Mouse (Mus musculus): ENCODE results near the gene Npas2. TPM values are rescaled to one million over a fixed set of nuclear protein-coding genes. Genes with fewer than 3 reads are reported as not detected.

The Npas2 gene
- polyA plus RNA-seq (2017; shearing (Covaris generic)), result 0.15 TPM

DNA sequence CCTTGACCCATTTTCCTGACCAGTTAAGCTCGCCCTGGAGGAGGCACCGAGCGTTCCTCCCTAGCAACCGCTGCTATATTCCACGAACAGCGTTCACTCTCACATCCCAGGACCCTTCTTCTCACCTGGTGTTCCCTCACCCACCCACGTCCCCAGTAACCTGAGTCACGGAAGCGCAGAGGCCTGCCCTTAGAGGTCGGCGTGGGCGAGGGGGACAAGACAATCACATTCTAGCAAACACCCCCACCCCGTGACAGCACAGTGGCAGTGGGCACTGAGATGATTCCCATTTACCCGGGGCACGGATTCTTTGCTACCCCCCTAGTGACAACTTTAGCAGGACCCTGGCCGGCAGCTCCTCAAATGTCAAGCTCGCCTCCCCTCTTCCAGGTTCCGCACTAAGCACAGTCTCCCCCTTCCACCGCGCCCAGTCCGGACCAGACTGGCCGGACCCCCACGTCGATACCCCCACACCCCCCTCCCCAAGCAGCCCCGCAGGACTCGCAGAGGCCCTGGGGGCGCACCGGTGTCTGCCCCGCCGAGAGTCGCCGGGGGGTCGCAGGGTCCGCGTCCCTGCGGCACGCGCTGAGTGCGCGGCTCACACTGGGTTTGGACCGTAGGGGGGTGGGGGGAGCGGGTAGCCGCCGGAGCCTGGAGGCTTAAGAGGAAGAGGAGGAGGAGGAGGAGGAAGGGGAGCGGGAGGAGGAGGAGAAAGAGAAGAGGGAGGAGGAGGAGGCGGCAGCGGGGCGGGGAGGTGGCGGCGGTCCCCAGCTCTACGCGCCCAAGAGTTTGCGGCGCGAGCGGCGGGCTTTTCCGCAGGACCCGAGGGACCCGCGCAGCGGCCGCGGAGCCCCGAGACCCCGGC lies at the start of gene Npas2:
TSS of gene Npas2 (plus strand) at position 735 of the 865 bp plus-strand sequence.

GRCm38 (mm10) chr1:39367601-39368266 lies 174.2 kb downstream of the Npas2 start, which contains the start of gene Rpl31:
Gene Rpl31 (plus strand): TSS chr1:39367842.

Other genes with a start within 250 kb of the Npas2 start
- 66.5 TPM for gene Pdcl3, start 208.1 kb upstream of the Npas2 start, polyA plus RNA-seq (2017; shearing (Covaris generic))
- 218 TPM for gene Rpl31, start 174.1 kb downstream of the Npas2 start, polyA plus RNA-seq (2017; shearing (Covaris generic))

Measured in effector memory CD4-positive, alpha-beta T cell, adult 7 months (primary cell).